Mouse (Mus musculus) liver, embryonic 14.5 days (tissue): Measurements from ENCODE around the gene Tifa.

ENCODE experiments used
- CTCF ChIP-seq: IDR thresholded peaks from 2 replicates; pipeline ENCODE4 v1.5.1; 2016; ENCODE audit warnings: antibody characterized with exemption, low read depth, control low read depth
- EP300 ChIP-seq: IDR thresholded peaks from 2 replicates; pipeline ENCODE4 v1.6.1; 2016; ENCODE audit warnings: antibody characterized with exemption, low read depth

GRCm38 (mm10) chr3:127875509-127875908 lies 85.9 kb downstream of the Tifa start:
- TF ChIP-seq CTCF (no peak), EP300 (no peak)
